Mouse (Mus musculus): Measurements from ENCODE around the gene Nfkb1.

DNA sequence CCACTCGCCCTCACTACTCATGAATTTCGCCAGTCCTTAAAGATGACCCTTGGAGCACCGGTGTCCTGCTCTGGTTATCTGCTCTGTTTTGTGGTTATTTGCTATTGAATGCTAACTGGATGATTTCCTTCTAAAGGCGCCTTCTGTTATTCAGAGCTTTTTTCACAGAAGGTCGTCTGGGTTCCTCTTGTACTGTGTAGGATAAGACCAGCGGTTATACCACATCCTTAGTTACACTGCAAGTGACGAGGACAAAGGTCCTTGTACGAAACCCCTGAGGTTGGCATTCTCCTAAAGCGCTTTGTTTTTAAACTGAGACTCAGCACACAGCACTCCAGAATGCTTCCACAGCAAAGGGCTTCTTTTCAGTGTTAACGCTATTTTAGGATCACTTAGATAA is 88.6 kb downstream of the Nfkb1 start:
- TF ChIP-seq EP300 (IDR thresholded peaks at IDR 0.05) (no peak), CTCF (IDR thresholded peaks at IDR 0.05) (no peak)
